Mouse (Mus musculus): ENCODE data around the gene Itga1. TPM values are rescaled to one million over a fixed set of nuclear protein-coding genes. Genes with fewer than 3 reads are reported as not detected.

Itga1 gene
- polyA plus RNA-seq, 1 experiment from 2014 or later = 31.0 TPM

DNA sequence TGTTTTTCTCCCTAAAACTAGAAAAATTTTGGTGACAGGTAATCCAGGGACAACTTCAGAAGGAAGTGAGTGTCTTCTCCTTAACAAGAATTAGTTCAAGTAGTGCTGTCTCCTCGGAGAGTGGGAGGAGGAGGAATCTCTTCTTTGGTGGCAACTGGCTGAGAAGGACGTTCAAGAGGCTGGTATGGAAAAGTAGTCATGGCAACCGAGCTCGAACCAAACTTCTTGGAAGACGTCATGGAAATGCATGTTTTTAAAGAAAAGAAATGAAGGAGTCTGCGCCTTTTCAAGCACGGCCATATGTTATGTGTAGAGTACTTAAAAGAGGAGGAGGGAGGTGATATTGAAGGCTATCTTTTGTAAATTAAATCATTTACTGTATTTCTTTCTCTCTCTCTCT, 49.2 kb downstream of the Itga1 start:
- Histone ChIP-seq H3K4me1 (ENCODE audit: control insufficient read depth, insufficient read depth, low read length) (peaks cover 6% of the 10 kb centered on the region; the same call in 1 of the 2 replicates), H3K27me3 (ENCODE audit: control insufficient read depth, insufficient read depth, low read length) (no peaks in the 10 kb centered on the region), H3K36me3 (ENCODE audit: control insufficient read depth, insufficient read depth, low read length) (no peaks in the 10 kb centered on the region; the same call in 1 of the 2 replicates), H3K4me3 (ENCODE audit: low read depth, low read length) (no peak overlapping the region), H3K9me3 (replicated peaks; ENCODE audit: control insufficient read depth, low read length) (no peaks in the 10 kb centered on the region), H3K9ac (ENCODE audit: low read depth, low read length) (no peak overlapping the region), H3K4me2 (no peak overlapping the region), H3K27ac (ENCODE audit: low read depth, low read length) (no peak overlapping the region)
- 78% methylated on average over 7 of the region's 7 CpGs for WGBS (ENCODE audit: insufficient replicate concordance)
- ATAC-seq (replicated peaks; ENCODE audit: insufficient number of reproducible peaks, low FRiP score, low TSS enrichment) = no peak

DNA sequence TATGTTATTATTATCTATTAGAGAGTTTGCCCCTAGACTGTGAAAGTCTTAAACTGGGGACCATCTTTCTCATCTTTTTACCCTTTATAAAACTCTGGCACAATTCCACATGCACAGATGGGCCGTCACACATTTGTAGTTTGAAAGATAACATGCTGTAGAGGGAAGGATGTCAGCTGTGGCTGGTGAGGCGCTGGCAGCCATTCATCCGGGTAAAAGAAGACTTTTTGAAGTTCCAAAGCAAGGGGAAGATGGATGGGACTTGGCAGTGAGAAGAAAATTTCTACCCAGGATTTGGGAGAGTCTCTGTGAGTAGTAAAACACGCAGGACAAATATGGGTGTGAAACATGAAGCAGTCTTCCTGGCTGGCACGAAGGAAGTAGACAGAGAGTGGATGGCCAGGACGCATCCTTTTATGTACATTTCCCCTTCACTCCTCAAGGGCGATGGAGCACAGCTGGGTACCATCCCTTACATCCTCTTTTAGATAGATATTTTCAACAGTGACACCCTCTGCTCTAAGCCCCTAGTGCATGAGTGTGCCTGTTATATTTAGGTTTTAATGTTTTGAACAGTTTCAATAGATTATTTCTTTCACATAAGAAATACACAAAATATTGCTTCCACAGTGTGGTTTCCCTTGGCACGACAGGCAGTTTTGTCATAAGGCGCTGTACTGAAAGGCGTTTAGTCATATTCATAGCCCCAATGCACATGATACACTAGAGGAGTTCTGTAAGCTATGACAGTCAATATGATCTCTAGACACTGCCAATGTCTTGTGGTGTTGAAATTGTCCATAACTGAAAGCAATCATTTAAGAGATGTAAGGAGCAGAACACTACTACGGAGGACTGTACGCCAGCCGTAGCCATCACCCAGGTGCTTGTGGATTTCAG, 50.9 kb downstream of the Itga1 start:
- WGBS (ENCODE audit: insufficient replicate concordance) = 70% methylated on average over 13 of the region's 13 CpGs
- no peak for ATAC-seq (replicated peaks; ENCODE audit: insufficient number of reproducible peaks, low FRiP score, low TSS enrichment)
- 0 out of 2 replicates have a peak overlapping the region, but pooled peaks have one; percentile 10 for H3K27ac ChIP-seq (ENCODE audit: low read depth, low read length)

DNA sequence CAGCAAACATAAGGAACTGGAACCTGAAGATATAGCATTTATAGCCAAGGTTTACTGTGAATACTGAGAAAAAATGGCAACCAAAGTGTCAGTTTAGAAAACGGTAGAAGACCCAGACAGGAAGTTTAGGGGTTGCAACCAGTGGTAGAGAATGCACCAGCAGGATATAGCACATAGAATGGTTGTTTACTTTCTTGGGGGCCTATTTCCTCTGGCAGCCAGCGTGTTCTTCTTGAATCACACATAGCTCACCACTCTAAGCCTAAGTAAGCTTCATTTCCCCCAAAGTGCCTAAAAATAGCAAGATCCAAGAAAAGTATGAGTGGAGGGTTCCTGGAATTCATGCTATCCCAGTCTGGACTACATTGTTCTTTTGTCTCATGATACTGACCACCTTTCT, 59.1 kb downstream of the Itga1 start:
- Histone ChIP-seq H3K4me1 (ENCODE audit: control insufficient read depth, insufficient read depth, low read length) (no peaks in the 10 kb centered on the region), H3K27ac (ENCODE audit: low read depth, low read length) (peak overlapping the region; percentile 57; the same call in 1 of the 2 replicates), H3K27me3 (ENCODE audit: control insufficient read depth, insufficient read depth, low read length) (no peaks in the 10 kb centered on the region), H3K36me3 (ENCODE audit: control insufficient read depth, insufficient read depth, low read length) (no peaks in the 10 kb centered on the region), H3K9me3 (replicated peaks; ENCODE audit: control insufficient read depth, low read length) (no peaks in the 10 kb centered on the region), H3K9ac (ENCODE audit: low read depth, low read length) (no peak overlapping the region), H3K4me2 (no peak overlapping the region), H3K4me3 (ENCODE audit: low read depth, low read length) (no peak overlapping the region)
- WGBS (ENCODE audit: insufficient replicate concordance) = 33% methylated on average over 2 of the region's 2 CpGs
- ATAC-seq (replicated peaks; ENCODE audit: insufficient number of reproducible peaks, low FRiP score, low TSS enrichment) = no peak

More for the DNA sequence above, 50.9 kb downstream of the Itga1 start:
- Histone ChIP-seq H3K27me3 (ENCODE audit: control insufficient read depth, insufficient read depth, low read length) (no peaks in the 10 kb centered on the region), H3K4me2 (no peak overlapping the region), H3K9me3 (replicated peaks; ENCODE audit: control insufficient read depth, low read length) (no peaks in the 10 kb centered on the region), H3K36me3 (ENCODE audit: control insufficient read depth, insufficient read depth, low read length) (no peaks in the 10 kb centered on the region; the same call in 1 of the 2 replicates), H3K4me3 (ENCODE audit: low read depth, low read length) (no peak overlapping the region), H3K4me1 (ENCODE audit: control insufficient read depth, insufficient read depth, low read length) (peaks cover 6% of the 10 kb centered on the region; the same call in 1 of the 2 replicates), H3K9ac (ENCODE audit: low read depth, low read length) (no peak overlapping the region)

DNA sequence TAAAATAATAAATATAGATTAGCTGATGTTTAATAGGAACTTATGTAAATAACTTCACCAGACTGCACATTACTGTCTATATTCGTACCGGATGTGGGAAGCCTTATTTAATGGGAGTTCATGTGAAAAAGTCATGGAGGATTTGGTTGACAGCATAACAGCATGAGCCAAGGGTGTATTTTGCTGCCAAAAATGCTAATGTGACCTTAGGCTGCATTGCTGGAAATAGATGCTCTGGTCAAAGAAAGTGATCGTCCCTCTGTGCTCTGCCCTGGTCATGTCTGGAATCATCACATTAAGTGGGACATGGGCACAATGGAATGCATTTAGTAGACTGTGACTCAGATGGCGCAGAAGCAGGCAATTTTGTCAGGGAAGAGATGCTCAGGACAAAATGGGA, 64.5 kb downstream of the Itga1 start:
- H3K4me2 ChIP-seq = no peak overlapping the region
- H3K9me3 ChIP-seq (replicated peaks; ENCODE audit: control insufficient read depth, low read length) = no peaks in the 10 kb centered on the region
- H3K9ac ChIP-seq (ENCODE audit: low read depth, low read length) = no peak overlapping the region
- no peaks in the 10 kb centered on the region for H3K27me3 ChIP-seq (ENCODE audit: control insufficient read depth, insufficient read depth, low read length)
- 81% methylated on average over 4 of the region's 4 CpGs for WGBS (ENCODE audit: insufficient replicate concordance)
- no peak overlapping the region for H3K27ac ChIP-seq (ENCODE audit: low read depth, low read length)
- no peak overlapping the region for H3K4me3 ChIP-seq (ENCODE audit: low read depth, low read length)
- peaks cover 2% of the 10 kb centered on the region; the same call in 1 of the 2 replicates for H3K4me1 ChIP-seq (ENCODE audit: control insufficient read depth, insufficient read depth, low read length)
- ATAC-seq (replicated peaks; ENCODE audit: insufficient number of reproducible peaks, low FRiP score, low TSS enrichment) = no peak
- no peaks in the 10 kb centered on the region for H3K36me3 ChIP-seq (ENCODE audit: control insufficient read depth, insufficient read depth, low read length)

DNA sequence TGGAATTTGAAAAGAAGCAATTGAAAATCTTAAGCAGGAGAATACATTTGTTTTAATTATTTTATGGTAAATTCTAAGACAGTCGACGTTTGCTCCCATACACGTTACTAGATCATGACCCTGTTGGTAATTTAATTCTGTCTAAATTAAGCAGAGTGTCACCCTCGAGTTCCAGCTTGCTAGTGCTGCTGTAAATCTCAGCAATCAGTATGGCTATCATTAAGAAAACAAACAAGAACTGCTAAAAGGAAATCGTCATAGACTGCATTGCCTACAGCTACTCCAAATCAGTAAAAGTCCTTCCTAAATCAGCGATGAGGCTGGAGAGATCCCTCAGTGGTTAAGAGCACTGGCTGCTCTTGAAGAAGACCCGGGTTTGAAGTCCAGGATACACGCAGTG, 66.4 kb downstream of the Itga1 start:
- H3K9me3 ChIP-seq (replicated peaks; ENCODE audit: control insufficient read depth, low read length) = no peaks in the 10 kb centered on the region
- H3K4me2 ChIP-seq = no peak overlapping the region
- H3K4me3 ChIP-seq (ENCODE audit: low read depth, low read length) = no peak overlapping the region
- no peaks in the 10 kb centered on the region for H3K27me3 ChIP-seq (ENCODE audit: control insufficient read depth, insufficient read depth, low read length)
- ATAC-seq (replicated peaks; ENCODE audit: insufficient number of reproducible peaks, low FRiP score, low TSS enrichment) = no peak
- no peaks in the 10 kb centered on the region for H3K36me3 ChIP-seq (ENCODE audit: control insufficient read depth, insufficient read depth, low read length)
- peaks cover 2% of the 10 kb centered on the region; the same call in 1 of the 2 replicates for H3K4me1 ChIP-seq (ENCODE audit: control insufficient read depth, insufficient read depth, low read length)
- H3K27ac ChIP-seq (ENCODE audit: low read depth, low read length) = no peak overlapping the region
- H3K9ac ChIP-seq (ENCODE audit: low read depth, low read length) = no peak overlapping the region
- 41% methylated on average over 8 of the region's 8 CpGs for whole genome bisulfite sequencing (ENCODE audit: insufficient replicate concordance)

DNA sequence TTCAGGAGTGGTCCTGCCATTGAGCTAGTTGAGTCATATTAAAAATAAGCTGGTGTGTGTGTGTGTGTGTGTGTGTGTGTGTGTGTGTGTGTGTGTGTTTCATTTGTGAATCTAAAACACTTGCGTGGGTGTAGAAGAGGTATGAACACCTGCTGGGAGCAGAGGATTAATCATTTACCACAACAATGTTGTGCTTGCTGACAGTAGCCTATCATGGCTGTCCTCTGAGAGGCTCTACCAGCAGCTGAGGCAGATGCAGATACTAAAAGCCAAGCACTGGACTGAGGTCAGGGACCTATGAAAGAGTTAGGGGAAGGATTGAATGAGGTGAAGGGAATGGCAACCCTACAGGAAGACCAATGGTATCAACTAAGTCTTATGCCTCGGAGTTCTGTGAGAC, 68.6 kb downstream of the Itga1 start:
- WGBS (ENCODE audit: insufficient replicate concordance) = 71% methylated on average over 2 of the region's 2 CpGs
- Histone ChIP-seq H3K27me3 (ENCODE audit: control insufficient read depth, insufficient read depth, low read length) (no peaks in the 10 kb centered on the region), H3K4me3 (ENCODE audit: low read depth, low read length) (no peak overlapping the region), H3K4me1 (ENCODE audit: control insufficient read depth, insufficient read depth, low read length) (peaks cover 2% of the 10 kb centered on the region; the same call in 1 of the 2 replicates), H3K27ac (ENCODE audit: low read depth, low read length) (no peak overlapping the region), H3K4me2 (no peak overlapping the region), H3K9ac (ENCODE audit: low read depth, low read length) (no peak overlapping the region), H3K36me3 (ENCODE audit: control insufficient read depth, insufficient read depth, low read length) (no peaks in the 10 kb centered on the region), H3K9me3 (replicated peaks; ENCODE audit: control insufficient read depth, low read length) (no peaks in the 10 kb centered on the region)
- no peak for ATAC-seq (replicated peaks; ENCODE audit: insufficient number of reproducible peaks, low FRiP score, low TSS enrichment)

DNA sequence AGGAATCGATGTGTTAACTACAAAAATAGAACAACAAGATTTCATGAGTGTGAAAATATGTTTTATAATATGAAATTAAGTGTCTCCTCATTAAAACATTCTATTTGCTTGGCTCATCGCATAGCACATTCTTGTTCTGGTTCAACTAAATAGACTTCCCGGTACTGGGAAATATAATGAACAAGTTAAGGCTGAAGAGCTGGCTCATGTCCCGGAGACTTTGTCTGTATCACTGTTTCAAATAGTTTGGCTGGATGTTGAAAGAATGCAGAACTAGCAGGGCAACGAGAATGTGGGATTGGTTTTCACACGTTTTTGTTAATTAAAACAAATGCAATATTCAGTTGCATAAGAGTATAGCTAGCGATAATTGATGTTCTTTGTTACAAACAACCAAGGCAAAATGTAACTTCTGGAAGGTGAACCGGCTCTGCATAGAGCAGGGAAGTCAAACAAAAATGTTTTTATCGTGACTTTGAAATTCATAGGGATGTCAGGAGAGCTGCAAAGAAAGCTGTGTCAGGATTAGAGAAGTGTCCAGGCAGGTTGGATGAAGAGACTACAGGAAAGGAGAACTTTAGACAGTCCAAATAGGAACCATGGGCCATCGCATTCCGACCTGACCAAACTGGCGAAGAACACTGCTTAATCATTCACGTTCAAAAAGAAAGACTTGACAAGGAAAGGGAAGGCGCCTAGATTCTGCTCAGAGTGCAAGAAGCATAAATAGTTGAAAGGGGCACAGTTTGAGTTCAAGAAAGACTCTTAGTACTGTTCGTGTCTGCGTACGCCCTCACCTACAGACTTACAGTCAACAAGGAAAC, 70.4 kb downstream of the Itga1 start:
- H3K27ac ChIP-seq (ENCODE audit: low read depth, low read length) = no peak overlapping the region; the same call in 1 of the 2 replicates
- H3K9ac ChIP-seq (ENCODE audit: low read depth, low read length) = no peak overlapping the region
- H3K4me1 ChIP-seq (ENCODE audit: control insufficient read depth, insufficient read depth, low read length) = peaks cover 2% of the 10 kb centered on the region; the same call in 1 of the 2 replicates
- ATAC-seq (replicated peaks; ENCODE audit: insufficient number of reproducible peaks, low FRiP score, low TSS enrichment) = no peak
- H3K36me3 ChIP-seq (ENCODE audit: control insufficient read depth, insufficient read depth, low read length) = no peaks in the 10 kb centered on the region
- no peak overlapping the region for H3K4me3 ChIP-seq (ENCODE audit: low read depth, low read length)
- WGBS (ENCODE audit: insufficient replicate concordance) = 78% methylated on average over 17 of the region's 17 CpGs
- H3K9me3 ChIP-seq (replicated peaks; ENCODE audit: control insufficient read depth, low read length) = no peaks in the 10 kb centered on the region
- no peak overlapping the region for H3K4me2 ChIP-seq
- H3K27me3 ChIP-seq (ENCODE audit: control insufficient read depth, insufficient read depth, low read length) = no peaks in the 10 kb centered on the region

DNA sequence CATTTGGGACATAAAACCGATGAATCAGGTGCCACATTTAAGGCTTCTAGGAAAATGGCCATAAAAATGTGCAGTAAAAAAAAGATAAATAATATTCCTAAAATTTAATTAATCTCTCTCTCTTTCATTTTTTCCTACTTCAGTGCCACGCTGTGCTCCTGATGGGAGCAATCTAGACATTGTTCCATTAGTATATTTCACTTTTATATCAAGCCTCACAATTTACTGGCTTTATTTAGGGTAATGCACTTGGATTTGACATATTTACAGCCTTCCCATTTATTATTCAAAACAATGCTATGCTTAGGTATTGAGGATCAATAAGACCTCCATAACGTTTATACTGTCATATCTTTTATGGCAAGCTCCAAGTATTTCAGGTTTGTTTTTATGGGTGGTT, 76.4 kb downstream of the Itga1 start:
- Histone ChIP-seq H3K4me1 (ENCODE audit: control insufficient read depth, insufficient read depth, low read length) (peaks cover 16% of the 10 kb centered on the region), H3K27ac (ENCODE audit: low read depth, low read length) (no peak overlapping the region), H3K4me2 (no peak overlapping the region), H3K9ac (ENCODE audit: low read depth, low read length) (no peak overlapping the region), H3K27me3 (ENCODE audit: control insufficient read depth, insufficient read depth, low read length) (no peaks in the 10 kb centered on the region), H3K36me3 (ENCODE audit: control insufficient read depth, insufficient read depth, low read length) (no peaks in the 10 kb centered on the region), H3K4me3 (ENCODE audit: low read depth, low read length) (no peak overlapping the region), H3K9me3 (replicated peaks; ENCODE audit: control insufficient read depth, low read length) (no peaks in the 10 kb centered on the region)
- WGBS (ENCODE audit: insufficient replicate concordance) = 90% methylated on average over 3 of the region's 3 CpGs
- ATAC-seq (replicated peaks; ENCODE audit: insufficient number of reproducible peaks, low FRiP score, low TSS enrichment) = no peak

All from heart, embryonic 11.5 days (tissue).